10 mouse cellular contexts compared by ENCODE assay signal in genomic region chr6:97101958-97102702, GRCm38 (mm10). TPM values are rescaled to one million over a fixed set of nuclear protein-coding genes. Genes with fewer than 3 reads are reported as not detected.
DNase-seq lines count a peak whose midpoint lies in the region; ATAC-seq and TF ChIP-seq lines count a peak whose summit lies in the region.
"Had no signal": no experiment of that assay in that cellular context is flagged by ENCODE, and none has a peak within 500 bp of the region (broad histone marks: within the 10 kb centered on the region; RNA-seq: fewer than 3 reads in every experiment).

No protein-coding gene starts in this region.

- H3K27ac ChIP-seq in ES-E14 (ENCODE audit: insufficient read depth, low read depth, low read length, poor library complexity, severe bottlenecking), result peak overlapping the region; percentile 96
- no peak overlapping the region for H3K27ac ChIP-seq in hindbrain, embryonic 11.5 days (ENCODE audit: low read depth, low read length)
- no peak overlapping the region for H3K27ac ChIP-seq in midbrain, embryonic 14.5 days (replicated peaks; ENCODE audit: low read depth, low read length)

- no peaks in the 10 kb centered on the region for H3K9me3 ChIP-seq in ES-E14 (ENCODE audit: control insufficient read depth, insufficient read depth, low read depth, low read length)
- no peaks in the 10 kb centered on the region for H3K9me3 ChIP-seq in hindbrain, embryonic 11.5 days (ENCODE audit: control insufficient read depth, low read length)
- no peaks in the 10 kb centered on the region for H3K9me3 ChIP-seq in midbrain, embryonic 14.5 days (ENCODE audit: control insufficient read depth, low read length)

- peaks cover 15 to 33% of the 10 kb centered on the region in 2 experiments for H3K4me1 ChIP-seq in ES-E14 (ENCODE audit: control insufficient read depth in 2 of 2, insufficient read depth in 2 of 2, low read length in 2 of 2, poor library complexity in 1 of 2)
- peaks cover 8% of the 10 kb centered on the region for H3K4me1 ChIP-seq in hindbrain, embryonic 11.5 days (replicated peaks; ENCODE audit: control insufficient read depth, insufficient read depth, low read length)
- 0 out of 2 replicates have a peak, but pooled peaks cover 11% of the 10 kb centered on the region for H3K4me1 ChIP-seq in midbrain, embryonic 14.5 days (ENCODE audit: control insufficient read depth, insufficient read depth, low read length)

- TF ChIP-seq CTCF in brain, embryonic 14.5 days (IDR thresholded peaks at IDR 0.05; ENCODE audit: borderline replicate concordance, extremely low read depth, insufficient read depth, insufficient read length), result no peak

- peak overlapping the region; percentile 4 to 30; a peak in 2 of 4 replicates for H3K4me3 ChIP-seq in ES-E14 (ENCODE audit: insufficient read depth in 1 of 2, low read depth in 1 of 2, low read length in 2 of 2, poor library complexity in 1 of 2, severe bottlenecking in 1 of 2)
- H3K4me3 ChIP-seq in hindbrain, embryonic 11.5 days (ENCODE audit: low read depth, low read length), result no peak overlapping the region
- no peak overlapping the region for H3K4me3 ChIP-seq in midbrain, embryonic 14.5 days (replicated peaks; ENCODE audit: low read depth, low read length)

- no peak overlapping the region; the same call in 1 of the 2 replicates for H3K9ac ChIP-seq in ES-E14 (ENCODE audit: insufficient read depth, low read depth, low read length, poor library complexity, severe bottlenecking)
- H3K9ac ChIP-seq in hindbrain, embryonic 11.5 days (ENCODE audit: low read depth, low read length), result no peak overlapping the region
- no peak overlapping the region for H3K9ac ChIP-seq in midbrain, embryonic 14.5 days (replicated peaks; ENCODE audit: low read length)

- in situ Hi-C loops in ES-E14 (cut with MboI; ENCODE audit: low sequenced_read_pairs in 2 of 2, unreplicated experiment in 2 of 2), result loop anchor here (10.0 to 25.0 kb wide), 3 partner anchors 240 to 1215 kb away; no protein-coding TSS in a partner anchor

- peak overlapping the region; percentile 26; the same call in 1 of the 2 replicates for H3K4me2 ChIP-seq in hindbrain, embryonic 11.5 days (replicated peaks; ENCODE audit: low read depth, low read length)
- peak overlapping the region; percentile 41 for H3K4me2 ChIP-seq in midbrain, embryonic 14.5 days (ENCODE audit: low read length)

- peak; percentile 81 for ATAC-seq in hindbrain, embryonic 11.5 days (ENCODE audit: low FRiP score)
- peak; percentile 60; the same call in 1 of the 2 replicates for ATAC-seq in midbrain, embryonic 14.5 days (ENCODE audit: low FRiP score, low TSS enrichment)

- TF ChIP-seq POLR2A in brain, embryonic 14.5 days (IDR thresholded peaks at IDR 0.05; ENCODE audit: borderline replicate concordance, extremely low read depth, insufficient read depth, insufficient read length, poor library complexity, severe bottlenecking), result no peak

- peak; percentile 93 for DNase-seq in ES-E14 (ENCODE audit: low read depth, low spot score)
- peak; percentile 74 for DNase-seq in brain, embryonic 14.5 days (ENCODE audit: low read depth)
- peak; percentile 68 for DNase-seq in hindbrain, embryonic 11.5 days (ENCODE audit: low spot score)
- DNase-seq in midbrain, embryonic 14.5 days, result peak; percentile 64
- no peak for DNase-seq in right cerebral cortex, postnatal 25 days
- DNase-seq in lung, adult 18-20 months, result no peak
- DNase-seq in testis, postnatal 10 days (ENCODE audit: low spot score), result no peak
- DNase-seq: kidney, postnatal 25 days had no signal

- no peaks in the 10 kb centered on the region for H3K36me3 ChIP-seq in ES-E14 (ENCODE audit: control insufficient read depth, insufficient read depth, low read length, poor library complexity, severe bottlenecking)
- no peaks in the 10 kb centered on the region for H3K36me3 ChIP-seq in hindbrain, embryonic 11.5 days (ENCODE audit: control insufficient read depth, insufficient read depth, low read length)
- no peaks in the 10 kb centered on the region for H3K36me3 ChIP-seq in midbrain, embryonic 14.5 days (ENCODE audit: control insufficient read depth, insufficient read depth, low read length)

- no peaks in the 10 kb centered on the region for H3K27me3 ChIP-seq in hindbrain, embryonic 11.5 days (ENCODE audit: control insufficient read depth, insufficient read depth, low read length)
- H3K27me3 ChIP-seq in midbrain, embryonic 14.5 days (ENCODE audit: control insufficient read depth, insufficient read depth, low read length), result no peaks in the 10 kb centered on the region

- WGBS in hindbrain, embryonic 11.5 days, result 3% methylated on average over 15 of the region's 15 CpGs
- 2% methylated on average over 15 of the region's 15 CpGs for WGBS in midbrain, embryonic 14.5 days

TF ChIP-seq in ES-E14, 5 proteins besides CTCF, POLR2A, EP300 and RAD21:
- no peak for TF ChIP-seq ZNF384 (IDR thresholded peaks at IDR 0.05; ENCODE audit: low read depth, low read length)
- no peak for TF ChIP-seq MAFK (IDR thresholded peaks at IDR 0.05; ENCODE audit: insufficient read depth, low read depth, low read length)
- TF ChIP-seq ZC3H11A (IDR thresholded peaks at IDR 0.05; ENCODE audit: borderline replicate concordance, low read depth, low read length), result no peak
- no peak for TF ChIP-seq CHD2 (IDR thresholded peaks at IDR 0.05; ENCODE audit: low read depth, low read length)
- no peak for TF ChIP-seq HCFC1 (IDR thresholded peaks at IDR 0.05; ENCODE audit: borderline replicate concordance, insufficient read depth, low read length)

RNA-seq across cellular contexts. Expression of gene Fam19a4, which starts 41.9 kb away (rescaled TPM):
- total RNA-seq in ES-E14 (2012; rRNA removed), result 1.7 and 2.1 TPM in 2 replicates
- polyA plus RNA-seq in brain, embryonic 14.5 days (2012; rRNA removed), result 1.4 and 2.3 TPM in 2 replicates
- 4.6 and 6.8 TPM in 2 replicates for polyA plus RNA-seq in hindbrain, embryonic 11.5 days (2014; fragmentation: Nextera tagmentation; extraction: Ambion mirVana)
- polyA plus RNA-seq in midbrain, embryonic 14.5 days (2014; fragmentation: Nextera tagmentation; extraction: Ambion mirVana), result 5.7 and 8.0 TPM in 2 replicates
- polyA plus RNA-seq: liver, embryonic 16.5 days; small intestine, adult 2 months had no signal

RNA-seq across cellular contexts. Expression of gene Eogt, which starts 46.9 kb away (rescaled TPM):
- 7.7 and 10.3 TPM in 2 replicates for total RNA-seq in ES-E14 (2012; rRNA removed)
- 12.6 and 15.8 TPM in 2 replicates for polyA plus RNA-seq in brain, embryonic 14.5 days (2012; rRNA removed)
- 8.4 and 8.6 TPM in 2 replicates for polyA plus RNA-seq in hindbrain, embryonic 11.5 days (2014; fragmentation: Nextera tagmentation; extraction: Ambion mirVana)
- polyA plus RNA-seq in midbrain, embryonic 14.5 days (2014; fragmentation: Nextera tagmentation; extraction: Ambion mirVana), result 5.2 and 9.1 TPM in 2 replicates

Comparison
In these comparisons a context has a peak if more than half of its experiments do, and no peak if none do; other contexts are left out.
1. DNase-seq: peak in ES-E14 (single experiment), brain, embryonic 14.5 days (single experiment), hindbrain, embryonic 11.5 days (single experiment) and midbrain, embryonic 14.5 days (single experiment); none in right cerebral cortex, postnatal 25 days (single experiment), lung, adult 18-20 months (0 of 2) and testis, postnatal 10 days (single experiment).
2. H3K4me3 ChIP-seq: peak in ES-E14 (2 of 2); none in hindbrain, embryonic 11.5 days (single experiment) and midbrain, embryonic 14.5 days (single experiment).